Mouse (Mus musculus): ENCODE data around the gene Lrsam1. TPM values are rescaled to one million over a fixed set of nuclear protein-coding genes. Genes with fewer than 3 reads are reported as not detected.
A peak's percentile ranks its signal among the peaks of the same experiment; 100 is the strongest.

Lrsam1 gene
- total and polyA plus RNA-seq, 3 experiments, result 5.0 to 9.5 (median 5.4) TPM

DNA sequence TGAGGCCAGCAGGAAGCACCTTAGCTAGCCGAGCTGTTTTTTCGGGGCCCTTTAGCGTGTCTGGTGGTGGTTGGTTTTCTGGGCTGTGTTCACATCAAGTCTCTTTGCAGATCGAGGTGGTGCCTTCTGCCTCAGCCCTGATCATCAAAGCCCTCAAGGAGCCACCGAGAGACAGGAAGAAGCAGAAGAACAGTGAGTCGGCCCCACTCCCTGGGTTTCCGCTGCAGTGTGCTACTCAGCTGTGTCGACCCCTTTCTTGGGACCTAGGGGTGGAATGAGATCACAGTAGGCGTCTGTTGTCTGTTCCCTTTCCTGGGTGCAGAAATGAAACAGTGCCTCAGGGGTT, 1.4 kb upstream of the Lrsam1 start:
- TF ChIP-seq JUN (IDR thresholded peaks at IDR 0.05; ENCODE audit: insufficient read depth, low read depth, low read length) (no peak), BHLHE40 (IDR thresholded peaks at IDR 0.05; ENCODE audit: low read depth, low read length) (no peak), USF2 (conservative IDR thresholded peaks at IDR 0.05; ENCODE audit: low read depth, low read length) (no peak), POLR2A (IDR thresholded peaks at IDR 0.05; ENCODE audit: low read depth, low read length) (peak; percentile 27; the same call in 1 of the 2 replicates)
- Histone ChIP-seq H3K9me3 (replicated peaks; ENCODE audit: low read length) (no peaks in the 10 kb centered on the region), H3K27me3 (replicated peaks) (no peaks in the 10 kb centered on the region), H3K79me2 (replicated peaks; ENCODE audit: control insufficient read depth, extremely low read depth, insufficient read depth, poor library complexity, severe bottlenecking) (peaks cover 34% of the 10 kb centered on the region), H3K4me2 (ENCODE audit: insufficient read depth, low read depth, poor library complexity, severe bottlenecking) (peak overlapping the region; percentile 78), H3K9ac (ENCODE audit: insufficient read depth, low read depth) (peak overlapping the region; percentile 100), H3K4me3 (replicated peaks in 1 of 3; ENCODE audit: low read depth in 2 of 3, low read length in 2 of 3, poor library complexity in 1 of 3) (peak overlapping the region; percentile 82 to 97 (median 93)), H3K27ac (ENCODE audit: insufficient read depth, low read depth) (peak overlapping the region; percentile 90), H3K4me1 (ENCODE audit: control insufficient read depth in 1 of 2, insufficient read depth in 2 of 2) (peaks cover 8 to 39% of the 10 kb centered on the region in 2 experiments), H3K36me3 (replicated peaks in 1 of 2; ENCODE audit: control insufficient read depth in 1 of 2, insufficient read depth in 1 of 2, low read length in 1 of 2) (peaks cover 27 to 44% of the 10 kb centered on the region in 2 experiments)
- peak; percentile 29 for DNase-seq (ENCODE audit: extremely low read depth)
- dilution Hi-C loops (cut with MboI; ENCODE audit: extremely low pct_ligation_motif_present, extremely low pct_unique_long_range_greater_than_20kb, low sequenced_read_pairs) (no loop called here), in situ Hi-C loops (cut with MboI; ENCODE audit: low pct_ligation_motif_present, low pct_unique_long_range_greater_than_20kb, low sequenced_read_pairs) (no loop called here)

DNA sequence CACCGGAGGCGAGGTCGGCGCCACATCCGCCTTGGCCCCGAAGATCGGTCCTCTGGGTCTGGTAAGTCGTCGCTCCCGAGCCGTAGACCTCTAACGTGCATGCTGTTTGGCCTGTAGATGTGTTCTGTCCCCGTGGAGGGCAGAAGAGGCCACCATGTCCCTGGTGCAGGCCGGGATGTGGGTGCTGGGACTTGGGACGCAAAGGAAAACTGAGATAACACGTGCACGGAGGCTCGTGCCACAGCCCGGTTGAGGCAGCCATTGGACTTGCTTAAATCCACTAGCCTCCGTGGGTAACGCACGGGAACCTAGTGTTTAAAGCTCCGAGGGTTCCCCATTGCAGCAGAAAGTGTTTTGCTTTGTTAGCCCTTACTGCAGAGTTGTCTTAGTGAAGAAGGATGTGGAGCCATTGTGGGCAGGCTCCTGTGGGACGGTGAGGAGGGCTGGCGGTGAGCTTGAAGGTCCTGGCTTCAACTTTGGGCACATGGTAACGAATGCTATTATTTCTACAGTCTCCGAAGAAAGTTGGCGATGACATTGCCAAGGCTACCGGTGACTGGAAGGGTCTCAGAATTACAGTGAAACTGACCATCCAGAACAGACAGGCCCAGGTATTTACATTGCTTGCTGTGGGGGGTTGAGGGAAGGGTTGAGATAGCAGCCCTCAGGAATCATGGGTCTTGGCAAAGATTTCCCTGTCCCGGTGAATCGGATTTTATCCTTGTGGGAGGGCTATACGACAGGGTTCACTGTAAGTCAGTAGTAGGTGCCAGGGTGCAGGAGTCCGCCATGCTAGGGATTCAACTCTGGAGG, 854 bp upstream of the Lrsam1 start:
- DNase-seq (ENCODE audit: extremely low read depth), result peak; percentile 35
- Histone ChIP-seq H3K9me3 (replicated peaks; ENCODE audit: low read length) (no peaks in the 10 kb centered on the region), H3K4me2 (ENCODE audit: insufficient read depth, low read depth, poor library complexity, severe bottlenecking) (peak overlapping the region; percentile 78; the same call in 1 of the 2 replicates)

More for the DNA sequence above, 854 bp upstream of the Lrsam1 start:
- Histone ChIP-seq H3K27ac (ENCODE audit: insufficient read depth, low read depth) (peak overlapping the region; percentile 90), H3K36me3 (replicated peaks in 1 of 2; ENCODE audit: control insufficient read depth in 1 of 2, insufficient read depth in 1 of 2, low read length in 1 of 2) (peaks cover 27 to 50% of the 10 kb centered on the region in 2 experiments), H3K4me3 (replicated peaks in 1 of 3; ENCODE audit: low read depth in 2 of 3, low read length in 2 of 3, poor library complexity in 1 of 3) (peak overlapping the region; percentile 82 to 97 (median 93)), H3K9ac (ENCODE audit: insufficient read depth, low read depth) (peak overlapping the region; percentile 100), H3K27me3 (replicated peaks) (no peaks in the 10 kb centered on the region), H3K79me2 (replicated peaks; ENCODE audit: control insufficient read depth, extremely low read depth, insufficient read depth, poor library complexity, severe bottlenecking) (peaks cover 34% of the 10 kb centered on the region), H3K4me1 (ENCODE audit: control insufficient read depth in 1 of 2, insufficient read depth in 2 of 2) (peaks cover 8 to 35% of the 10 kb centered on the region in 2 experiments)
- no peak for TF ChIP-seq MXI1 (IDR thresholded peaks at IDR 0.05; ENCODE audit: low read depth, low read length)
- no peak for TF ChIP-seq CTCF (conservative IDR thresholded peaks at IDR 0.05 in 1 of 2, IDR thresholded peaks at IDR 0.05 in 1 of 2; ENCODE audit: low read depth in 2 of 2, low read length in 2 of 2)
- no peak for TF ChIP-seq ZC3H11A (IDR thresholded peaks at IDR 0.05; ENCODE audit: low read depth, low read length)
- TF ChIP-seq MYC (IDR thresholded peaks at IDR 0.05; ENCODE audit: low read depth, low read length), result no peak
- no peak for TF ChIP-seq GABPA (IDR thresholded peaks at IDR 0.05; ENCODE audit: insufficient replicate concordance, low read depth, low read length)
- no peak; the same call in 1 of the 2 replicates for TF ChIP-seq HCFC1 (IDR thresholded peaks at IDR 0.05; ENCODE audit: low read depth, low read length)
- TF ChIP-seq NELFE (IDR thresholded peaks at IDR 0.05; ENCODE audit: low read depth, low read length), result 0 out of 2 replicates have a peak, but pooled peaks have one; percentile 15
- TF ChIP-seq JUND (conservative IDR thresholded peaks at IDR 0.05; ENCODE audit: low read depth, low read length), result no peak
- TF ChIP-seq IRF4 (IDR thresholded peaks at IDR 0.05; ENCODE audit: low read depth, low read length), result no peak
- TF ChIP-seq CHD1 (IDR thresholded peaks at IDR 0.05; ENCODE audit: low read depth, low read length), result peak; percentile 74; the same call in 1 of the 2 replicates
- 0 out of 2 replicates have a peak, but pooled peaks have one; percentile 22 for TF ChIP-seq KAT2A (IDR thresholded peaks at IDR 0.05; ENCODE audit: insufficient replicate concordance, low read length)
- TF ChIP-seq RCOR1 (conservative IDR thresholded peaks at IDR 0.05; ENCODE audit: low read depth, low read length), result no peak
- TF ChIP-seq BHLHE40 (IDR thresholded peaks at IDR 0.05; ENCODE audit: low read depth, low read length), result 0 out of 2 replicates have a peak, but pooled peaks have one; percentile 2
- no peak for TF ChIP-seq NRF1 (IDR thresholded peaks at IDR 0.05; ENCODE audit: low read depth, low read length)
- no peak for TF ChIP-seq JUN (IDR thresholded peaks at IDR 0.05; ENCODE audit: insufficient read depth, low read depth, low read length)
- no peak for TF ChIP-seq MAZ (IDR thresholded peaks at IDR 0.05; ENCODE audit: low read depth, low read length)
- no peak for TF ChIP-seq ETS1 (conservative IDR thresholded peaks at IDR 0.05; ENCODE audit: low read depth, low read length)
- no peak for TF ChIP-seq EP300 (IDR thresholded peaks at IDR 0.05; ENCODE audit: low read length)
- no peak for TF ChIP-seq E2F4 (IDR thresholded peaks at IDR 0.05; ENCODE audit: insufficient replicate concordance, low read depth, low read length)
- TF ChIP-seq SMC3 (IDR thresholded peaks at IDR 0.05; ENCODE audit: low read depth, low read length), result no peak
- TF ChIP-seq UBTF (IDR thresholded peaks at IDR 0.05; ENCODE audit: low read depth, low read length), result no peak
- TF ChIP-seq PAX5 (IDR thresholded peaks at IDR 0.05; ENCODE audit: low read length), result no peak
- no peak for TF ChIP-seq TCF12 (IDR thresholded peaks at IDR 0.05; ENCODE audit: low read depth, low read length)
- TF ChIP-seq POLR2AphosphoS2 (IDR thresholded peaks at IDR 0.05; ENCODE audit: low read depth, low read length), result peak; percentile 65
- TF ChIP-seq USF2 (conservative IDR thresholded peaks at IDR 0.05; ENCODE audit: low read depth, low read length), result no peak
- no peak for TF ChIP-seq ZNF384 (IDR thresholded peaks at IDR 0.05; ENCODE audit: low read depth, low read length)
- in situ Hi-C loops (cut with MboI; ENCODE audit: low pct_ligation_motif_present, low pct_unique_long_range_greater_than_20kb, low sequenced_read_pairs) (no loop called here), dilution Hi-C loops (cut with MboI; ENCODE audit: extremely low pct_ligation_motif_present, extremely low pct_unique_long_range_greater_than_20kb, low sequenced_read_pairs) (no loop called here)
